Mouse (Mus musculus) liver, adult 2 months (tissue): Measurements from ENCODE around the gene Trmt112.

Source experiments
- CTCF ChIP-seq: fragments of 200-500 bp; IDR thresholded peaks from 2 replicates; pipeline ENCODE4 v1.5.1; 2011; ENCODE audit warnings: low read depth, low read length, control low read depth
- POLR2A ChIP-seq: fragments of 200-500 bp; IDR thresholded peaks from 2 replicates; pipeline ENCODE4 v1.6.1; 2011; ENCODE audit warnings: low read length, control low read depth; ENCODE audit not compliant: insufficient read depth; ENCODE audit errors: extremely low read depth

DNA sequence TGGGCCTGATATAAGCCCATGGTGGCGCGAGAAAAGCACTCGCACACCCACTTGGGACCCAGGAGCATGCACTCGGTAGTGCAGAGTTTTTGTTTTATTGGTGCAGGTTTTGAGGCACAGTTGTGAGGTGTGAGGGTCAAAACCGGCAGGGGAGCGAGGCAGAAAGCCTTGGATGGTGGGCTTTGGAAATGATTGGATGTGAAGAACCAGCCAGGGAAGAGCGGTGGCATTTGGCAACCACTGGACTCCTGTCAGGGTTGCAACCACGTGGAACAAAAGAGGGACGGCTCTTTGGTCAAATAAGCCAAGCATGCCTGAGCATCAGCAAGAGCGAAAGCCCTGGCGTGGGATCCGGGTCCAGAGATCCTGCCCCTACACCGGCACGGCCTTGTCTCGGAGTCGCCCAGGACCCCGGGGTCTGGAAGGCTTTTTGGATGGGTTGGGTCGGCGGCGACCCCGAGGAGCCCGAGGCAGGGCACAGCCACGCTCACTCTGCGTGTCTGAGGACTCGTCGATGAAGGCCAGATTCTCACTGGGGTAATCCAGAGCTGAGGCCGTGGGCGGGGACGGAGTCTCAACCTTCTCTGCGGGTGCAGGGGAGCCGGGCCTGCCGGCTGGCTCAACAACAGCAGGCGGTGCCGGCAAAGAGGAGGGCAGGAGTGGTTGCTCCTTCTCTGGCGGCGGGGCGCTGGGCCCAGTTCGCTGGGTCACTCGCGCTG, 16.3 kb downstream of the Trmt112 start:
- TF ChIP-seq POLR2A (no peak), CTCF (no peak)
